Mouse (Mus musculus): Measurements from ENCODE around the gene Rsph9. TPM values are rescaled to one million over a fixed set of nuclear protein-coding genes. Genes with fewer than 3 reads are reported as not detected.
A peak's percentile ranks its signal among the peaks of the same experiment; 100 is the strongest.

Gene Rsph9
- polyA plus RNA-seq, 1 experiment: 2.5 TPM

DNA sequence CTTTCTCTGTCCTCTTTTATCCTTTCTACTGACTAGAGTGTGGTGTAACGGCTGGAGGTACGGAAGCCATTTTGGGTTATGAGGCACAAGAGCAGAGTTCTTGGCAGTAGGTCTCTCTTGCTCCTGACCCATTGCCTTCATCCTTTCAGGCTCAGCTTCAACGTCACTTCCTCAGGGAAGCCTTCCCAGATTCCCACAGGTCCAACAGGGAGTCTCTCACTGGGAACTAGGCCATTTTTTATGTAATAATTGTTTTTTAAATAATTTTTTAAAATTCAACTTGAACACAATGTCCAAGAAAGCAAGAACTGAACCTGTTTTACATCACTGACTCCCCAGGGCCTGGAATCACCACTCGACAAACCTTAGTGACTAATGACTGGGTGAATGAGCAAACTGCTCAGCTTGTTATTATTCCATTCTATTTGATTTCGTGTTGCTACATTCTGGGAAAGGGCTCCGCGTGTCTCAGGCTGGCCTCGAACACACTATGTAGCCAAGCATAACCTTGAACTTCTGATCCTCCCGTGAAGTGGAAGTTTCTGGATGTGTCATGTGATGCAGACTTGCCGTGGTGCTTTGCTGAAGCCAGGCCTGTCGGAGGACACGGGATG is 66.0 kb downstream of the Rsph9 start:
- Histone ChIP-seq H3K79me3 (ENCODE audit: low read depth) (no peaks in the 10 kb centered on the region), H3K27me3 (ENCODE audit: control insufficient read depth, insufficient read depth, insufficient read length) (no peaks in the 10 kb centered on the region), H3ac (ENCODE audit: control insufficient read depth, insufficient read length, low read depth) (no peak overlapping the region), H3K36me3 (ENCODE audit: control insufficient read depth, insufficient read depth) (no peaks in the 10 kb centered on the region), H3K79me2 (ENCODE audit: control insufficient read depth, insufficient read depth) (no peaks in the 10 kb centered on the region), H3K4me3 (ENCODE audit: insufficient read depth, poor library complexity, severe bottlenecking) (no peak overlapping the region)
- TF ChIP-seq MYOG (IDR thresholded peaks at IDR 0.05; ENCODE audit: control insufficient read depth, extremely low read depth, insufficient read length) (no peak), FOSL1 (IDR thresholded peaks at IDR 0.05; ENCODE audit: insufficient read depth, low read length, poor library complexity, severe bottlenecking) (no peak), CTCF (IDR thresholded peaks at IDR 0.05; ENCODE audit: control insufficient read depth, insufficient read depth, insufficient read length) (no peak), CEBPB (IDR thresholded peaks at IDR 0.05; ENCODE audit: low read depth) (no peak), MAX (IDR thresholded peaks at IDR 0.05) (no peak)

DNA sequence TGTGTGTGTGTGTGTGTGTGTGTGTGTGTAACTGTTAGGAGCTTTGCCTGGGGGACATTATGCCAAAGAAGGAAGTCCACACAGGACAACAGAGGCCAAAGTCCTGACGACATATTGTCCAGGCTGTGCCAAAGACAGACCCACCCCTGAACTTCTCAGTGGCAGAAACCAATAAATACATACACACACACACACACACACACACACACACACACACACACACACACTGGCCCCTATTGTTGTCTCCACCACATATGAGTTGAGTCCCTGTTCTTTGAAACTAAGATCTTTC is 67.8 kb downstream of the Rsph9 start:
- H3K27me3 ChIP-seq (ENCODE audit: control insufficient read depth, insufficient read depth, insufficient read length): no peaks in the 10 kb centered on the region
- TF ChIP-seq MAX (IDR thresholded peaks at IDR 0.05) (no peak), CTCF (IDR thresholded peaks at IDR 0.05; ENCODE audit: control insufficient read depth, insufficient read depth, insufficient read length) (no peak), FOSL1 (IDR thresholded peaks at IDR 0.05; ENCODE audit: insufficient read depth, low read length, poor library complexity, severe bottlenecking) (no peak), USF1 (IDR thresholded peaks at IDR 0.05; ENCODE audit: low read depth) (no peak), MYOG (IDR thresholded peaks at IDR 0.05; ENCODE audit: control insufficient read depth, extremely low read depth, insufficient read length) (no peak)
- H3K79me2 ChIP-seq (ENCODE audit: control insufficient read depth, insufficient read depth): no peaks in the 10 kb centered on the region
- H3K36me3 ChIP-seq (ENCODE audit: control insufficient read depth, insufficient read depth): no peaks in the 10 kb centered on the region
- no peak overlapping the region for H3K4me3 ChIP-seq (ENCODE audit: insufficient read depth, poor library complexity, severe bottlenecking)
- no peak overlapping the region for H3ac ChIP-seq (ENCODE audit: control insufficient read depth, insufficient read length, low read depth)
- no peaks in the 10 kb centered on the region for H3K79me3 ChIP-seq (ENCODE audit: low read depth)

DNA sequence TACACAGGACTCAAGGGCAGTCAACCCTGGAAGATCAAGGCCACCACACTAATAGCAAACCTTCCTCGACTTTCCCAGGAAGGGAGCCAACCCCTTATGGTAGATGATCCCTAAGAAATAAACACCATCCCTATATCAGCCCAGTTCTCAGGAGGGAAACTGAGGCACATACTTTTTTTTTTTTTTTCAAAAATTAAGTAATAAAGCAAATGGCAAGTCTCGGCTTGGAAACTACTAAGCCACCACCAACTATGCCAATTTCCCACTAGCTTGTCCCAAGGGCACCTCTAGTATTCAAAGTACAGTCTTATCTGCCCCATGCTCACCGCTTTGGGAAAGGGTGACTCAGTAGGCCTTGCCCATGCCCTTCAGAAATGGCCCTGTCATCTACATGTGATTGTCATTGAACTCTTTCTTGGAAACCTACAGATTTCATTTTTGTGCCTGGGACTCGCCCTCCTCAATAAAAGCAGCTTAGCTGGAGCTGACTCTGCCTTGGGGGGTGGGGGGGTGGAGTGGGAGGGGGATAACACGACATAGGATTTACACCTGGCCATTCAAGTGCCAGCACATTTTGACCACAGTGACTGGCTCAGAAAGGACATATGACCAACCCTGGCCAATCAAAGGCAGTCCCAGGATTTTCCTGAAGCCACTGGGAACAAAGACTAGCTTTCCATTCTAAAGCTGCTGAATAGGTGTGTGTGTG is 68.3 kb downstream of the Rsph9 start:
- no peaks in the 10 kb centered on the region for H3K36me3 ChIP-seq (ENCODE audit: control insufficient read depth, insufficient read depth)
- H3K27me3 ChIP-seq (ENCODE audit: control insufficient read depth, insufficient read depth, insufficient read length): no peaks in the 10 kb centered on the region
- H3K4me3 ChIP-seq (ENCODE audit: insufficient read depth, poor library complexity, severe bottlenecking): no peak overlapping the region
- TF ChIP-seq FOSL1 (IDR thresholded peaks at IDR 0.05; ENCODE audit: insufficient read depth, low read length, poor library complexity, severe bottlenecking): no peak
- peak; percentile 34 for TF ChIP-seq USF1 (IDR thresholded peaks at IDR 0.05; ENCODE audit: low read depth)
- TF ChIP-seq MAX (IDR thresholded peaks at IDR 0.05): no peak
- no peaks in the 10 kb centered on the region for H3K79me2 ChIP-seq (ENCODE audit: control insufficient read depth, insufficient read depth)
- no peaks in the 10 kb centered on the region for H3K79me3 ChIP-seq (ENCODE audit: low read depth)
- no peak overlapping the region for H3ac ChIP-seq (ENCODE audit: control insufficient read depth, insufficient read length, low read depth)

DNA sequence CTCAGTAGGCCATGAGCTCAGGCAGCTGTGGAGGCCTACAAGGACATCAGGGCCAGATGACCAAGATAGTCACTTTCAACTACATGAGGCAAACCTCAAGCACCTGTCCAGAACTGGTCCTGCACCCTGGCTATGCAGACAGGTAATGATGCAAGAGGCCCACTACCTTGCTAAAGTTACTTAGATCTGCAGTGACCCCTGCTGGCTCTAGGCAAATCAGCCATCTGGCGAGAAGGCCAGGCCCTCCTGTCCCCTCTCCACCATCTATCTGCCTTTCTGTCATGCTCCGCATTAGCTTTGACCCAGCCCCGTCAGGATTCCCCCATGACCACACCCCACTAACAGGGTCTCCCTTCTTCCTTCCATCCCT is 68.9 kb downstream of the Rsph9 start:
- Histone ChIP-seq H3K79me2 (ENCODE audit: control insufficient read depth, insufficient read depth) (no peaks in the 10 kb centered on the region), H3ac (ENCODE audit: control insufficient read depth, insufficient read length, low read depth) (no peak overlapping the region), H3K36me3 (ENCODE audit: control insufficient read depth, insufficient read depth) (no peaks in the 10 kb centered on the region), H3K4me3 (ENCODE audit: insufficient read depth, poor library complexity, severe bottlenecking) (no peak overlapping the region), H3K27me3 (ENCODE audit: control insufficient read depth, insufficient read depth, insufficient read length) (no peaks in the 10 kb centered on the region), H3K79me3 (ENCODE audit: low read depth) (no peaks in the 10 kb centered on the region)
- TF ChIP-seq FOSL1 (IDR thresholded peaks at IDR 0.05; ENCODE audit: insufficient read depth, low read length, poor library complexity, severe bottlenecking): no peak
- no peak for TF ChIP-seq USF1 (IDR thresholded peaks at IDR 0.05; ENCODE audit: low read depth)
- peak; percentile 65 for TF ChIP-seq CEBPB (IDR thresholded peaks at IDR 0.05; ENCODE audit: low read depth)
- no peak for TF ChIP-seq MAX (IDR thresholded peaks at IDR 0.05)
- no peak for TF ChIP-seq MYOG (IDR thresholded peaks at IDR 0.05; ENCODE audit: control insufficient read depth, extremely low read depth, insufficient read length)
- TF ChIP-seq MYOD1 (IDR thresholded peaks at IDR 0.05; ENCODE audit: control insufficient read depth, insufficient read length, low read depth): no peak
- peak; percentile 60 for TF ChIP-seq CTCF (IDR thresholded peaks at IDR 0.05; ENCODE audit: control insufficient read depth, insufficient read depth, insufficient read length)

DNA sequence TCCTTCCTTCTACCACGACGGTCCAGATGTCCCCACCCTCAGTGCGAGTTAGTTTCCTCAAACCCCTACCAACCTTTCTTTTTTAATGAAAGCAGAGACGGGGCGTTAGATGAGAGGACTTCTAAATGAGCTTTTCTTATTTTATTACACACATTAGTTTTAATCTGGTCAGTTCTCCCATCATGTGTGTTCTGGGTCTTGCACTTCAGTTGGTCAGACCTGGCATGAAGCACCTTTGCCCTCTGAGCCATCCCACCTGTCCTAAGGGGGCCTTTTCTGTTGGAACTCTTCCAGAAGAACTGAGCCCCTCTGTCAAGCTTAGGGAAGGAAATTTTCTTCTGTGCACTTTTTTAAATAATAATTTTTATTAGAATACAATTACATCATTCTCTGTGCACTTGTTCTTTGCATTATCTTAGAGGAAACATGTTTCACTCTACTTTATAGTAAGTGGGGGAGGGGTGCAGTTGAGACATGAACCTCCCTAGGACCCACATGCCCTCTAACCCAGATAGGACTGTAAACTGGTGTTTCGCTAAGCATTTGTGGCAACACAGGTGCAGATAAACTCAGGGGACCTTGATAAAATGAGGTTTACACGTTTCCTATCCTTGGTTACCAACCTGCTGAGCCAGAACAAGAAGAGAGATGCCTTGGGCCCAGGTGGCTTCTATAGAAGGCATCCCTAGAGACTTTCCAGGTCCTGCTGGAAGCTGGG is 69.5 kb downstream of the Rsph9 start:
- H3K79me3 ChIP-seq (ENCODE audit: low read depth): no peaks in the 10 kb centered on the region
- no peak for TF ChIP-seq CTCF (IDR thresholded peaks at IDR 0.05; ENCODE audit: control insufficient read depth, insufficient read depth, insufficient read length)
- TF ChIP-seq CEBPB (IDR thresholded peaks at IDR 0.05; ENCODE audit: low read depth): no peak
- no peak for TF ChIP-seq USF1 (IDR thresholded peaks at IDR 0.05; ENCODE audit: low read depth)
- no peak for TF ChIP-seq MYOD1 (IDR thresholded peaks at IDR 0.05; ENCODE audit: control insufficient read depth, insufficient read length, low read depth)
- no peak for TF ChIP-seq FOSL1 (IDR thresholded peaks at IDR 0.05; ENCODE audit: insufficient read depth, low read length, poor library complexity, severe bottlenecking)
- no peak for TF ChIP-seq MYOG (IDR thresholded peaks at IDR 0.05; ENCODE audit: control insufficient read depth, extremely low read depth, insufficient read length)
- no peak for TF ChIP-seq MAX (IDR thresholded peaks at IDR 0.05)
- H3K36me3 ChIP-seq (ENCODE audit: control insufficient read depth, insufficient read depth): no peaks in the 10 kb centered on the region
- no peak overlapping the region for H3K4me3 ChIP-seq (ENCODE audit: insufficient read depth, poor library complexity, severe bottlenecking)
- no peaks in the 10 kb centered on the region for H3K27me3 ChIP-seq (ENCODE audit: control insufficient read depth, insufficient read depth, insufficient read length)
- H3K79me2 ChIP-seq (ENCODE audit: control insufficient read depth, insufficient read depth): no peaks in the 10 kb centered on the region
- H3ac ChIP-seq (ENCODE audit: control insufficient read depth, insufficient read length, low read depth): no peak overlapping the region

All from C2C12 (cell line).